Mouse (Mus musculus): ENCODE data around the gene Nkx2-1.

GRCm38 (mm10) chr12:56528881-56529681, 7.6 kb downstream of the Nkx2-1 start:
- TF ChIP-seq POLR2A (IDR thresholded peaks at IDR 0.05; ENCODE audit: insufficient read depth, low read length), result no peak
- no peak for TF ChIP-seq CTCF (IDR thresholded peaks at IDR 0.05; ENCODE audit: low read depth, low read length)
- no peak for TF ChIP-seq EP300 (IDR thresholded peaks at IDR 0.05; ENCODE audit: insufficient read depth, low read depth, low read length)

Measured in ES-Bruce4 (cell line).